Mouse (Mus musculus): ENCODE results near the gene Ccdc87.

DNA sequence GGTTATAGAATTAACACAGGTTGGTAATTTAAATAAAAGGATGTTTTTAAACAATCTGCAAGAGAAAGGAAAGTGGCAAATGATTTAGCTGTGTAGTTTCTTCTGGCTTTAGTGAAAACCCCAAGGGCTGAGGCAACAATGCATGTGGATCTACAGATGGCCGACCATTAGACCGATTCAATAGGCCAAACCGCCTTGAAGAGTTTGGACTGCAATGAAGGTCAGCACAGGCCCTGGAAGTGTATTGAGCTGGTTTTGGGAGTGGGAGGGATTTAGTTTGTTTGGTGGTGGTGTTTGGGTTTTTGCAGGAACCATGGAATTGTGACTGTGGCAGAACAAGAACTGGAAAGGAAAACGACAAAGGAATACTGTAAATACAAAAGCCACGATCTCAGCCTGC, 40.1 kb upstream of the Ccdc87 start:
- TF ChIP-seq CTCF (IDR thresholded peaks at IDR 0.05; ENCODE audit: low read depth, low read length), result no peak
- no peak for TF ChIP-seq POLR2A (IDR thresholded peaks at IDR 0.05; ENCODE audit: borderline replicate concordance, low read depth, low read length)
